Mouse (Mus musculus) thymus, postnatal 10 days (tissue): ENCODE results near the gene Cbln1.
A peak's percentile ranks its signal among the peaks of the same experiment; 100 is the strongest.

Experiments
- DNase-seq, 2 experiments: peaks; one replicate each; pipeline ENCODE4 v3.0.0; 2021; ENCODE audit warnings: low spot score in 2 of 2

Cbln1 gene

DNA sequence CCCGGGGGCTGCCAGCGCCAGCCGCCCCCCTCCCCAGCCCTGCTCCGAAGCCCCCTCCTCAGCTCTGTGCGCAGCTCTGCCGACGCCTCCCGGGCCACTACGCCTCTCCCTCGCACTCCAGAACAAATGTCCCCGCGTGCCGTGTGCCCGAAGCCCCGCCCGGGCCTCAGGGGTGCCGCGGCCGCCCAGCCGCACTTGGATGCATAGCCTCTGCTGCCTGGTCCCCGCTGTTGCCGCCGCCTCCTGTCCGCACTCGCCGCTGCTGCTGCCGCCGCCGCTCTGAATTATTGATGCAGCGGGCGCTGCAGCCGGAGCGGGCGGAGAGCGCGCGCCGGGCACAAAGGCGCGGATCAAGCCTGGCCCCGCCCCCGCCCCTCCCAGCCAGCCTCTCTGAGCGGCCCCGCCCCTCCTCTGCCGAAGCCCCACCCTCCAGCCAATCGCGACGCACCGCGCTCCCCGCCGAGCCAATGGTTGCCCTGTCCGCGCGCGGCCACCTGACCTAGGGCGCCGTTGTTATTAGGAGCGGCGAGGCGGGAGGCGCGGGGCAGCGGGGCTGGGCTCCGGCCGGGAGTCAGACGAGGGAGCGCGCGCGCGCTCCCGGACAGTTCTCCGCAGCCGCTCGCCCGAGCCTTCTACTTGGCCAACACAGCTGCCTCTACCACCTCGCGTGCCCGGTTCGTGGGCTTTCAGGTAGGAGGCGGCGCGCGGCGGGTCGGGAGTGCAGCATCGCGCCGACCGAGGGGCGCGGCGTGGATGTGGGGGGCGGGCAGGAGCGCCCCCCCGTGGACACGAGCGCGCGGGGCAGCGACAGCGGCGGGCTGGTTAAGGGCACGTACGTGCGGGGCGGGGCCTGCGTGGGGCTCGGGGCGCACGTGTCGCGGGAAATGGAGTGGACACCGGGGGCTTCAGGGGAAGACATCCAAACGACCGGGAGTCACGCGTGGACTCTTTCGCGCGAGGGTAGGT lies at the start of gene Cbln1:
Cbln1 (minus strand) TSS at position 339 of the 966 bp plus-strand sequence.
- DNase-seq, result peak; percentile 15 to 25

GRCm38 (mm10) chr8:87517132-87517531 lies 44.7 kb upstream of the Cbln1 start:
- DNase-seq, result no peak

- DNase-seq, result no peak
These were observed 41.4 kb upstream of the Cbln1 start for GRCm38 (mm10) chr8:87513796-87514195.

- DNase-seq, result no peak
These were observed 40.9 kb upstream of the Cbln1 start for GRCm38 (mm10) chr8:87513350-87513749.

GRCm38 (mm10) chr8:87512636-87513035 lies 40.2 kb upstream of the Cbln1 start:
- DNase-seq, result no peak

DNA sequence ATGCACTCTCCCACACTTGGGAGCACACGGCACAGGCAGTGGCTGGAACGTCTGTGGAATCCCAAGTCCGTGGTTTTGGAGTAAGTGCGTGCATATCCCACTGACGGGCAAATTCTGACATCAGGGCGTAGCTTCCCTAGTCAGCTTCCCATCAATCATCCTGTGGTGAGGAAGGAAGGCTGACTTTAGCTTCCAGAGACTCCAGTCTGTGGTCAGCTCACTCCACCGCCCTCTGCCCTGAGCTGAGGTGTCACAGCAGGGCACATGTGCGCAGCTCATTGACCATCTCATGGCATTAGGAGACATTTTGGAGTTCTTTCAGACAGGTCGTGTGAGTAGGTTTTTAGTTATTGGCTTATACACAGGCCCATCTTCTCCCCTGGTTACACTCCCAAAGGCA lies 34.6 kb upstream of the Cbln1 start:
- DNase-seq, result no peak

- no peak for DNase-seq
These were observed 32.0 kb upstream of the Cbln1 start for GRCm38 (mm10) chr8:87504441-87504840.

DNA sequence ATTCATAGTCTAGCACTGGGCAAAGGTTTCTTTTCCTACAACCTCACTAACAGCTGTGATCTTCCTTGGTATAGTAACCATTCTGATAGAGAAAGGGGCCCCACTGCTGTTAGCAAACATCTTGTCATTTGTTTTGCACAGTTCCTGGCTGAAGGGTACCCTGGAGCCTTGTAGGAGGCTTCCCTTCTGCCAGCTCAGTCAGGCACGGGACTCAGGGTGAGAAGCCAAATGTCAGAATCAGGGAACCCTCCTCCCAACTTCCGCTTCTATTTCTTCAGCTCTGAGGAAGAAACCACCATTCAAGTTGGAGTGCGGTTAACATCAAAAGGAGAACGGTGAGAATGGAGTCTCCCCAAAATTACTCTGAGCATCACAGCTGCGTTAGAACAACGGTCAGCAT lies 30.3 kb upstream of the Cbln1 start:
- no peak for DNase-seq

DNA sequence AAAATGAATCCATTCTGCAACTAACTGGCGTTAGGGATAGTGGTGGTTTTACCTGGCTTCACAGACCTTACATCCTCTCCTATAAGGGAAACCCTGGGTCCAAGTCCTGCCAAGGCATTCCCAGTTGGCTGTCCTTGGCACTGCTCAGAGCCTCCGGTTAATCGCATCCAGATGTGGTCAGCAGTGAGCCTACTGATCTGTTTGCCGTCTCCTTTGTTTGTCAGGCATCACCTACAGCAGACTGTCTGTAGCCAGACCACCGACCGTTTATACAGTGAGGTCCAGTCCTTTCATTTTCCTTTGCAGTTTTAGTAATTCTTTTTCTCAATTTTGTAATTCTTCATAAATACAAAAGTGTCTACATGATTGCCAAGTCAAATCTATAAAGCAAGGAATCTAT lies 25.2 kb upstream of the Cbln1 start:
- no peak for DNase-seq

GRCm38 (mm10) chr8:87496511-87496910 lies 24.1 kb upstream of the Cbln1 start:
- no peak for DNase-seq

- no peak for DNase-seq
These were observed 22.5 kb upstream of the Cbln1 start for GRCm38 (mm10) chr8:87494862-87495261.

- DNase-seq, result no peak
These were observed 17.5 kb upstream of the Cbln1 start for GRCm38 (mm10) chr8:87489841-87490415.

DNA sequence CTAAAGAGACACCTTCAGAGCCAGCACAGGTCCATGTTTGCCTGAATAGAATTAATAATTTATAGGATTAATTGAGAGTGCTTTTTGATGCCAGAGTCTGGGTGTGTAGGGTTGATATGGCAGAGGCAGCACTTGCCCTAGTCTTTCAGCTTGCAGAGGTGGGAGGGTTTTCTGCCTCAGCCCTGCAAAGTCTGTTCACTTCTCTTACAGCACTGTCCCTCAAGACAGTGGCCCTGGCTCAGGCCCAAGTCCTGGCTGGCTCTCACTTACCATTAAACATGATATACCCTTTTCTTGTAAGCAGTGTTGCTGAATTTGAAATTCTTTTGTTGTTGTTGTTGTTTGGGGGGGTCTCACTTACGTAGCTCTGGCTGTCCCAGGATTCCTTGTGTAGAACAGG lies 9.0 kb upstream of the Cbln1 start:
- no peak for DNase-seq

GRCm38 (mm10) chr8:87478221-87478620 lies 5.8 kb upstream of the Cbln1 start:
- DNase-seq, result no peak

GRCm38 (mm10) chr8:87477102-87477645 lies 4.8 kb upstream of the Cbln1 start:
- DNase-seq, result no peak

- no peak for DNase-seq
These were observed 3.1 kb upstream of the Cbln1 start for GRCm38 (mm10) chr8:87475551-87475950.

DNA sequence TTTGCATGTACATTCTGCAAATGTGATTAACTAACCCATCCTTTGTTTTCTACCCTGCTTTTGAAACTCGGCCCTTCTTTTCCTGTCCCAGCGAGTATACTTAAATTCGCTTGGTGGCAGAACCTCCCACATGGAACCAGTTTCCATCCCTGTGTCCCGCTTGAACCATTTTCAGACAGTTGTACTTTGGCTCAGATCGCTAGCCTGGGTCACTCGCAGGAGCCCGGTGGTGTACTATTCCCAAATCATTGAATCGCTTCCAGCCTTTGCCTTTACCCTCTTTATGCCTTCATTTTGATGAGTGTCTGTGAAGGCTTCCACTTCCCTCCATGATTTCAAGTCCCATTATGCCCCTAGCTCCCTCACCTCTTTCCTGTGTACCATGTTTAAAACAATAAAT lies 2.0 kb upstream of the Cbln1 start:
- no peak for DNase-seq

GRCm38 (mm10) chr8:87473940-87474339 lies 1.5 kb upstream of the Cbln1 start:
- DNase-seq, result no peak

GRCm38 (mm10) chr8:87473314-87473713 lies 905 bp upstream of the Cbln1 start:
- DNase-seq, result no peak

GRCm38 (mm10) chr8:87471603-87472270 lies 672 bp downstream of the Cbln1 start:
- no peak for DNase-seq

DNA sequence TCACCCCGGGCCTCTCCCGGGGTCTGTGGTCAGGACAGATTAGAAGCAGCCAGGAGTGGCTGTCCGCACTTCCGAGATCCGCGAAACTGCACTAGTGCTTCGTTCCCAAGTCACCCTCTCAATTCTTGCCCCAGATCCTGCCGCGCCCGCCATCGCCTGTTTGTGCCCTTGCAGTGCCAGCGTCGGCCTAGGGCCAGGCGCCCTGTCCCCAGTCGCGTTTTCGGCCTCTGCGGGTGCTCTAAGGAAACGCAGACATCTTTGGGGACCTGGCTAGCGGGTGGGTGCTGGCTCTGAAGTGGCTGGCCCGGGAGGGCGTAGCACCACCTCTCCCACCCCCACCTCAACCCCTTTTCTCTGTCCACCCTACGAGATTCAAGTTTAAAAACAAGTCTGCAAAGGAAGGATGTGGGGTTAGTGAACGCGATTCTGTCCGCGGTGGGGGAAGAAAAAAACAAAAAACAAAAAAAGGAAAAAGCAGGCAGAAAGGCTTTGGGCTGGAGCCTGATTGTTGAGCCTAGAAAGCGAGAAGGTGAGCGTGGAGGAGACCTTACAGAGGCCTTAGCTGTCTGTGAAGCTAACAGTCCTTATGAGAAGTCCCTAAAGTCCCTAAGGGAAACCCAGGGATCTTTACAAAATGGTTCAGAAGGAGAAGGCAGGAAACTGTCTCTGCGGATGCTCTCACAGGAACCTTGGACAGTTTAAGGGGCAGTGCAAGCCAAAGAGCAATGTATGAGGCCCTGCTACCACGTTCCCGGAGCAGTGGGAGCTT lies 1.4 kb downstream of the Cbln1 start:
- no peak for DNase-seq
